Mouse (Mus musculus): Measurements from ENCODE around the gene Gm20517. TPM values are rescaled to one million over a fixed set of nuclear protein-coding genes. Genes with fewer than 3 reads are reported as not detected.

Gene Gm20517
- total and polyA plus RNA-seq, 3 experiments: 1.9 to 2.9 TPM; not detected in 1

- H3K4me1 ChIP-seq (ENCODE audit: control insufficient read depth in 1 of 2, insufficient read depth in 2 of 2, low read length in 2 of 2): peaks cover 0 to 10% of the 10 kb centered on the region in 2 experiments; a peak in 2 of 4 replicates
- no peaks in the 10 kb centered on the region for H3K27me3 ChIP-seq (ENCODE audit: control insufficient read depth in 1 of 2, insufficient read depth in 2 of 2, low read length in 2 of 2)
- H3K36me3 ChIP-seq (ENCODE audit: control insufficient read depth in 1 of 2, insufficient read depth in 2 of 2, low read length in 2 of 2): 0 out of 4 replicates have a peak, but pooled peaks cover 0 to 2% of the 10 kb centered on the region in 2 experiments
- no peaks in the 10 kb centered on the region for H3K9me3 ChIP-seq (replicated peaks; ENCODE audit: insufficient read depth, low read length)
- no peak within 1 kb of the TSS for H3K27ac ChIP-seq (ENCODE audit: control insufficient read depth, low read depth, low read length)
- H3K79me2 ChIP-seq (ENCODE audit: control insufficient read depth, insufficient read depth, low read length, poor library complexity): no peaks in the 10 kb centered on the region; the same call in 1 of the 2 replicates
- H3K9ac ChIP-seq (ENCODE audit: control insufficient read depth, low read depth, low read length, poor library complexity, severe bottlenecking): peak within 1 kb of the TSS; percentile 84
- peak; percentile 92 for DNase-seq (ENCODE audit: low read depth, low spot score)
- H3K4me3 ChIP-seq (ENCODE audit: control insufficient read depth in 1 of 2, insufficient read depth in 1 of 2, low read depth in 2 of 2, low read length in 2 of 2): peak within 1 kb of the TSS; percentile 53 to 88
- TF ChIP-seq USF2 (IDR thresholded peaks at IDR 0.05; ENCODE audit: borderline replicate concordance in 1 of 2, insufficient read depth in 1 of 2, low read depth in 1 of 2, low read length in 2 of 2) (no peak), TBP (IDR thresholded peaks at IDR 0.05; ENCODE audit: low read depth, low read length) (no peak), E2F4 (IDR thresholded peaks at IDR 0.05; ENCODE audit: borderline replicate concordance, low read depth, low read length) (no peak), HCFC1 (IDR thresholded peaks at IDR 0.05; ENCODE audit: low read depth, low read length) (peak; percentile 78), TCF12 (IDR thresholded peaks at IDR 0.05; ENCODE audit: low read depth, low read length) (no peak), MEF2A (IDR thresholded peaks at IDR 0.05; ENCODE audit: extremely low read depth, insufficient replicate concordance, low read depth, low read length, poor library complexity, severe bottlenecking) (no peak), NRF1 (IDR thresholded peaks at IDR 0.05; ENCODE audit: insufficient read depth, low read depth, low read length, poor library complexity, severe bottlenecking) (peak; percentile 71), ELF1 (IDR thresholded peaks at IDR 0.05; ENCODE audit: low read depth, low read length) (no peak), MAFK (IDR thresholded peaks at IDR 0.05; ENCODE audit: borderline replicate concordance, low read depth, low read length) (no peak), MYB (IDR thresholded peaks at IDR 0.05; ENCODE audit: low read depth, low read length) (no peak), UBTF (IDR thresholded peaks at IDR 0.05; ENCODE audit: borderline replicate concordance, insufficient read depth, low read depth, low read length) (no peak), POLR2AphosphoS2 (IDR thresholded peaks at IDR 0.05; ENCODE audit: low read length) (no peak), BHLHE40 (IDR thresholded peaks at IDR 0.05; ENCODE audit: borderline replicate concordance, low read depth, low read length) (no peak), MAZ (IDR thresholded peaks at IDR 0.05; ENCODE audit: low read depth, low read length) (peak; percentile 74; the same call in 1 of the 2 replicates), USF1 (IDR thresholded peaks at IDR 0.05; ENCODE audit: low read depth, low read length) (no peak), SIN3A (IDR thresholded peaks at IDR 0.05; ENCODE audit: low read length) (peak; percentile 53; the same call in 1 of the 2 replicates), GABPA (IDR thresholded peaks at IDR 0.05; ENCODE audit: low read depth, low read length) (no peak), SMC3 (IDR thresholded peaks at IDR 0.05; ENCODE audit: low read depth, low read length) (peak; percentile 73), ETS1 (IDR thresholded peaks at IDR 0.05; ENCODE audit: low read depth, low read length) (no peak), EP300 (IDR thresholded peaks at IDR 0.05; ENCODE audit: low read depth in 1 of 2, low read length in 2 of 2) (no peak), ZC3H11A (IDR thresholded peaks at IDR 0.05; ENCODE audit: low read depth, low read length) (peak; percentile 39; the same call in 1 of the 2 replicates), KAT2A (conservative IDR thresholded peaks at IDR 0.05; ENCODE audit: low read depth, low read length) (no peak; the same call in 1 of the 2 replicates), MAX (IDR thresholded peaks at IDR 0.05; ENCODE audit: low read length) (no peak), ZNF384 (IDR thresholded peaks at IDR 0.05; ENCODE audit: low read depth, low read length) (no peak), TAL1 (IDR thresholded peaks at IDR 0.05; ENCODE audit: low read length) (no peak), POLR2A (IDR thresholded peaks at IDR 0.05; ENCODE audit: control insufficient read depth in 1 of 2, insufficient read depth in 1 of 2, low read depth in 1 of 2, low read length in 2 of 2, poor library complexity in 1 of 2) (peak; percentile 41 to 57; a peak in 2 of 4 replicates), CHD2 (IDR thresholded peaks at IDR 0.05; ENCODE audit: low read length) (no peak), JUND (IDR thresholded peaks at IDR 0.05; ENCODE audit: low read depth, low read length) (no peak), NELFE (IDR thresholded peaks at IDR 0.05; ENCODE audit: low read depth, low read length) (0 out of 2 replicates have a peak, but pooled peaks have one; percentile 26), ZKSCAN1 (IDR thresholded peaks at IDR 0.05; ENCODE audit: low read depth, low read length) (no peak), RCOR1 (IDR thresholded peaks at IDR 0.05; ENCODE audit: low read depth, low read length) (no peak), CTCF (IDR thresholded peaks at IDR 0.05 in 2 of 3, conservative IDR thresholded peaks at IDR 0.05 in 1 of 3; ENCODE audit: control insufficient read depth in 1 of 3, insufficient read depth in 1 of 3, low read depth in 2 of 3, low read length in 3 of 3, poor library complexity in 1 of 3, severe bottlenecking in 1 of 3) (peak; percentile 26 to 94 (median 83); a peak in 5 of 6 replicates), MYC (IDR thresholded peaks at IDR 0.05; ENCODE audit: low read depth, low read length) (no peak), MXI1 (IDR thresholded peaks at IDR 0.05; ENCODE audit: low read depth, low read length) (no peak), POLR2AphosphoS5 (IDR thresholded peaks at IDR 0.05; ENCODE audit: borderline replicate concordance, low read depth, low read length) (no peak)
These were observed 83.3 kb downstream of the Gm20517 start, which contains the start of gene Prickle4 for GRCm38 (mm10) chr17:47694503-47695336. Gene Prickle4, minus strand, starts transcription at chr17:47694736.
